Comparison of ENCODE assay signal across 17 mouse cellular contexts in genomic region chr5:31668325-31668968, GRCm38 (mm10).
"Had no signal": no experiment of that assay in that cellular context is flagged by ENCODE, and none has a peak within 500 bp of the region (broad histone marks: within the 10 kb centered on the region; RNA-seq: fewer than 3 reads in every experiment).

No protein-coding gene starts in this region.

- H3K4me2 ChIP-seq: liver, embryonic 11.5 days; liver, embryonic 15.5 days; neural tube, embryonic 12.5 days; stomach, embryonic 15.5 days had no signal

- H3K36me3 ChIP-seq: liver, embryonic 15.5 days; midbrain, embryonic 10.5 days; neural tube, embryonic 12.5 days; stomach, embryonic 15.5 days had no signal

- H3K4me1 ChIP-seq: liver, embryonic 15.5 days; midbrain, embryonic 10.5 days; neural tube, embryonic 12.5 days had no signal

- ATAC-seq: inflammation-experienced regulatory T-cells, adult 6 months; intestine, postnatal 0 days; lung, postnatal 0 days had no signal

- H3K27ac ChIP-seq: liver, embryonic 15.5 days; midbrain, embryonic 10.5 days; neural tube, embryonic 12.5 days; stomach, embryonic 15.5 days had no signal

- H3K27me3 ChIP-seq: liver, embryonic 15.5 days; neural tube, embryonic 12.5 days; stomach, embryonic 15.5 days had no signal

- DNase-seq: left cerebral cortex, postnatal 4 days; lung, adult 2 months; lung, postnatal 4 days; midbrain, embryonic 14.5 days; retina, postnatal 1 day; right cerebral cortex, postnatal 4 days; thymus, adult 2 months; thymus, postnatal 25 days had no signal

- H3K9me3 ChIP-seq: liver, embryonic 15.5 days; midbrain, embryonic 10.5 days; neural tube, embryonic 12.5 days; stomach, embryonic 15.5 days had no signal

- H3K9ac ChIP-seq: liver, embryonic 15.5 days; neural tube, embryonic 12.5 days; stomach, embryonic 15.5 days had no signal

- H3K4me3 ChIP-seq: liver, embryonic 15.5 days; midbrain, embryonic 10.5 days; myocyte; neural tube, embryonic 12.5 days; stomach, embryonic 15.5 days had no signal
